Mouse (Mus musculus): ENCODE data around the gene Wasl. TPM values are rescaled to one million over a fixed set of nuclear protein-coding genes. Genes with fewer than 3 reads are reported as not detected.

The Wasl gene
- total RNA-seq, 2 experiments from 2014 or later = 58.2 to 67.7 TPM

DNA sequence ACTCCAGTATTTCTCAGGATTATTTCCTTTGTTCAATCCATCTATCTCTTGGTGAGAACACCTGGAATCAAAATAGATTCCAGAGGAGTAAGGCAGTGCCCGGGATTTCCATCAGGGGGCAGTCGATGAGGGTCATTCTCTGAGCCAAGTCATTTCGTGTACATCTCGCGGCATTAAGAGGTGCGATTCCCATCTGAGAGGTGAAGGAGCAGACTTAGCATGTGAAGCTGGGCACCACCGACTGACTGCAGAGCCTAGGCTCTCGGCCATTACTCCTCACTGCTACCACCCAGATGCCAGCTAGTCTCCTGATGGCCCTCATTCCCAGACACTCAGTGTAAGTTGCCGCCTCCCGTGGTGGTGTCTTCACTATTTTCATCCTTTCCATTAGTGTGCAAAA is 58.3 kb downstream of the Wasl start:
- no peak for DNase-seq (ENCODE audit: low spot score in 2 of 2)

DNA sequence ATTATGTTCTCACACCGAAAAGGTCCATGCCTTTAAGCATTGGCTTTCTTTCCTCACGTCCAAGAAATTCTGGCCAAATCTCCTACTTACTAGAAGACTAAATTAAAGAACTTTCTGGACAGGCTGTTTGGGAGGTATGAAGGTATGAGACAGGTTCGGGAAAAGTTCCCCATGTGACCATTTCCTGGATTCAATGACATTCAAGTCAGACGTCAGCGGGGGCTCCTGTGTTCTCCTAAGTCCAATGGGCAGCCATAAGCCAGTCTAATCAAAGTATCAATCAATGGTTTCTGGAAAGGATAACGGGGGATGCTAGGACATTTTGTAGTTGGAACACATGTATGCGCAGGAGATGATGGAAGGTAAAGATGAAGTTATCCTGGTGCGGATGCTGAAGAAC is 59.2 kb downstream of the Wasl start:
- no peak for DNase-seq (ENCODE audit: low spot score in 2 of 2)

DNA sequence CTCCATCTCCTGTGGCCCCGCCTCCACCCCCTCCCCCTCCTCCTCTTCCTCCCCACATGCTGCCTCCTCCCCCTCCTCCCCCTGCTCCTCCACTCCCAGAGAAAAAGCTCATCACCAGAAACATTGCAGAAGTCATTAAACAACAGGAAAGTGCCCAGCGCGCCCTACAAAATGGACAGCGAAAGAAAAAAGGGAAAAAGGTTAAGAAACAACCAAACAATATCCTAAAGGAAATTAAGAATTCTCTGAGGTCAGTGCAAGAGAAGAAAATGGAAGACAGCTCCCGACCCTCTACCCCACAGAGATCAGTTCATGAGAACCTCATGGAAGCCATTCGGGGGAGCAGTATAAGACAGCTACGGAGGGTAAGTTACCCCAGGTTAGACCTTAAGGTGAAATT is 60.5 kb downstream of the Wasl start:
- DNase-seq (ENCODE audit: low spot score in 2 of 2) = no peak

DNA sequence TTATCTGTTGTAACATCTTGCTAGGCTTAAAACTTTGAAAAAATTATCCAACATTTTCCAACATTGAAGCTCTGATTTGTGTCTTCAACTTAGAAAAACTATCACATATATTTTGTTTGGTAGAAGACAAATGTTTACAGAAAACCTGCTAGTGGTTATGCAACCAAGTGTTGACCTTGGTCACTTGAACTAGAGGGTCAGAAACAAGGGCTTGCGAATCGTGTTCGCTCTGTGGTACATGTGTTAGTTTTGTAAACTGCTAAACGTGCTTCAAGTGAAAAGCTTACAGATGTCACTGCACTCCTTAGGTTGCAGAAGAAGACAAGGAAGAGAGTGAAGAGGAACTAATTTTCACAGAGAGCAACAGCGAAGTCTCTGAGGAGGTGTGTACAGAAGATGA is 61.8 kb downstream of the Wasl start:
- no peak for DNase-seq (ENCODE audit: low spot score in 2 of 2)

DNA sequence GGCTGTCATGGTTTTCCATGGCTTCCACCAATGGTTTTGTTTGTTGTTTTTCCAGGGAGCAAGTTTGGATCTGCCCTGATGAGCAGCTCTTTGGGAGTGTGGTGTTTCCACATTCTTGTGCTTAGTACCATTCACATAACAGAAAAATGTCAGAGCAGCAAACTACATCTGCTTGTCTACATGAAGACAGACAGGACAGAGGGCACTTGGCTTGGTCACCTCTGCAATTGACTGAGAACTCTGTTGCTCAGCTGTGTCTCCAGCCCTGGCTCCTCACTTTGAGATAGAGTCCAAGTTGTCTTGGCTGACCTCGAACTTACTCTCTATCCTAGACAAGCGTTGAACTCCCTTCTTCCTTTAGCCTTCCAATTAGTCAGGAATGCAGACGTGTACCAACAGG is 62.5 kb downstream of the Wasl start:
- no peak for DNase-seq (ENCODE audit: low spot score in 2 of 2)

DNA sequence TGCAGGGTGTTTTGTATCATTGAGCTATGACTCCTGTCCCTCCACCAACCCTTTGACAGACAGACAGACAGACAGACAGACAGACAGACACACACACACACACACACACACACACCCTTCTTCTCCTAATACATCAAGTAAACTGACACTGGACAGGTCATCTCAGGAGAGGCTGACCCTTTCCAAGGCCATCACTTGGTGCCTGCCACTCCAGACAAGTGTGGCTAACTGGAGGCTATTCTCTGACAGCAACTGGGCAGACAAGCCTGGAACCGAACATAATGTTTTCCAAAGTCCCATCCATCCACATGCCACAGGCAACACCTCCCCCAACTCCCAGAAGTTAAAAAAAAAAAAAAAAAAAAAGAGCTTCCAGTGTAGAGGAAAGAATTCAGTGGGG is 63.1 kb downstream of the Wasl start:
- no peak for DNase-seq (ENCODE audit: low spot score in 2 of 2)

DNA sequence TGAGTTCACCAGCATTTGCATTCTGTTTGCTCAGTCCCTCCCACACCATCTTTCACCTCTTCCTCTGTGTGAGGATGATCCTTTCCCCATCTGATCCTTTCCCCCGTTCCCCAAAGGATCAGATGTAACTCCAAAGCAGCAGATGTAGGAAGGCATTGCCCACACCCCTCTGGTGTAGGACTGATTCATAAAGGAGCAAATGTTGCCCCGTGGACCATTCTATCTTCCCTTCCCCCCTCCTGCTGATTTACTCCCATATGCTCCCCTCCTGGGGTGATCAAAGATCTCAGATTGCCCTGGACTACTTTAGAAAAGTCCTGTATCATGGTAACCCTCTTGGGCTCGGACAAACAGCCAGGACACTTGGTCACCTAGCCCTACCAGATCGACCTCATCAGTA is 64.1 kb downstream of the Wasl start:
- no peak for DNase-seq (ENCODE audit: low spot score in 2 of 2)

DNA sequence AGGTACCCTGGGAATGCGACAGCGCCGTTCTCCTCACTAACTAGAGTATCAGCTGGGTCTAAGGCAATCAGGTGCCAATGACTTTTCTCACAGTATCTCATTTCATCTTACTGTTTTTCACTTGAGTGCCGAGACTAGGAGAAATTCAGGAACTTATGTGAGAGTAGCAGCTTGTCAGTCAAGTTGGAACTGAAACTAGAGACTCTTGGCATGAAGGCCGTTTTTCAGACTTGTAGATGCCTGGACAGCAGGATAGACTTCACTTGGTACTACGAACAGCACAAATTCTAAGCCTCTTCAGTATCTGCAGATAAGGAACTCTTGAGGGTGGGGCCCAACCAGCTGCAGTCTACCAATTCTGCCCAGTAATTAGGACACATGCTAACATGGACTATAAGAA is 64.7 kb downstream of the Wasl start:
- DNase-seq (ENCODE audit: low spot score in 2 of 2) = no peak

DNA sequence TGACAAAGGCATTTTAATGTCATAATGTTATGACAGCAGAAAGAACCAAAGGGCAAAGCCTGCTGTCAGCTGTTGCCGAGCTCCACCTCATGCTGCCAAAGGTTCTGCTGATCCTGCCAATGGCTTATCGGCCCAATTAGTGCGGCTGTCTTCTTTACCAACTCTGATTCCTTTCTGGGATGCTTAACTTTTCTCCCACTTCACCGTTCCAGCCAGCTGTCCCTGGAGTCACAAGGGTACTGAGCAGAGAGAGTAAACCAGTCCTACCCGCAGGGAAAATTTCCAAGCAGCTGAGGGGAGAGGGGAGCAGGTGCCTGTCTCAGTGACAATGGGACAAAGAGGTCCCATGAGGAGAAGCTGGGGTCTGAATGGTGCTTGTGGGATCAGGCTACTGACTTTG is 65.2 kb downstream of the Wasl start:
- DNase-seq (ENCODE audit: low spot score in 2 of 2) = no peak

DNA sequence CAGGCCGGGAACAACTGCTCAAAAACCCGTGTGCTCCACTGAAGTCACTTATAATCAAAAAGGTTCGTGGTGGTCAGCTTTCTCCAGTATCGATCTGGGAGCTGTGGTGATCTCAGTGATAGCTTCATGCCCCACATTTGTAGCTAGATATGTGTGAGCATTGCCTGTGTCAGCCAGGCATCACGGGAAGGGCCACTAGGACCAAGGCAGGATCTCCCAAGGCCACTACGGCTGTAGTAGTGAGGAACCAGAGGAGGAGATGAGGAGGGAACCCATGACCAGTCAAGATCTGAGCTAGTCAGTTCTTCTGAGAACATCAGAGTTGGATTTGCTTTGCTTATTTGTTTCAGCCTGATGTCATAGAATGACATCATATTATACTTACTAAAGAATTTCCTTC is 65.6 kb downstream of the Wasl start:
- no peak for DNase-seq (ENCODE audit: low spot score in 2 of 2)

DNA sequence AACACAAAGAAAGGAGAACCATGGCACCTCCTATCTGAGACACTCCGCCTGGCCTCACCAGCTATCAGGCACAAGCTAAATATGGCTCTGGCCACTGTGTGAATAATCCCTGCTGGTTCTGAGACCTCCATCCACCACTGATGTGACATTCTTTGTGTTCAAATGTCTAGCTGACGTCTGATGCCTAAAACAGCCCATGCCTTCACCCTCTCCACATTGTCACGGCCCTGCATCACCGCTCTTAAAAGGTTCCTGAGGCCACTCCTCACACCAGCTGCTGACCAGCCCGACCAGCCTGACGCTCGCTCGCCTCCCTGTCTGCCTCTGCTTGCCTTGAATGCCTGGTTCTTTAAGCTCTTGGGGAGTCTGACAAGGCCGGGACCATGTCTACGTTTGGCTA is 67.3 kb downstream of the Wasl start, which contains the start of gene Lmod2:
Lmod2 (plus strand) TSS at position 263 of the 400 bp plus-strand sequence.
- DNase-seq (ENCODE audit: low spot score in 2 of 2) = no peak

DNA sequence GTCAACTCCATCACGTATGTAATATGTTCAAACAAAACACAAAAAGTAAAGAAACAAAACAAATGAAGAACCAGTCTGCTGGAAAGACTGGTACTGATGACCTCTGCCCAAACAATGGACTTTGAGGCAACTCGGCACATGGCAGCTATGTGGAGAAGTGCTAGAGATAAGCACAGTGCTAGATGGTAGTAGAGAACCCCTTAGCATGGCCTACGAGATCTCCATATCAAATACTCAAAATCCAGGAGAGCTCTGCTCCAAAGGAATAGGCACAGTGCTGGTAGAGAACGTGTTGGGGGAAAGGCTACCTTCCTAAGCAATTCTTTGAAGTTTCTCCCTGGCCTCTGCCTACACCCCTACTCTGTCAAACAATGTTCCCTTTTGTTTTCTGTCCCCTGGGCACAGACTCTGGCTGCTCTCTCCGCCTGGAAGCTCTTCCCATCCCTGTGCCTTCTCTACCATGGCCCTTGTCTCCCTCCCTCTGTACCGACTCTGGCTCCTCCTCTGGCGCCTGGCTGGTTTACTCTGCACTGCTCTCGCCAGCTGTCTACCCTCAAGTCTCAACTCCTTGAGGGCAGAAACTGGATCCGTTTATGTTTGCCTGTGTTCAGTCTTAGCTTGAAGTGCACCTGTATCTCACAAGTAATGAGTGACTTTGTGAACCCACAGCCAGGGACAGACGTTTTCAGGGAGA is 73.1 kb downstream of the Wasl start:
- no peak for DNase-seq (ENCODE audit: low spot score in 2 of 2)

DNA sequence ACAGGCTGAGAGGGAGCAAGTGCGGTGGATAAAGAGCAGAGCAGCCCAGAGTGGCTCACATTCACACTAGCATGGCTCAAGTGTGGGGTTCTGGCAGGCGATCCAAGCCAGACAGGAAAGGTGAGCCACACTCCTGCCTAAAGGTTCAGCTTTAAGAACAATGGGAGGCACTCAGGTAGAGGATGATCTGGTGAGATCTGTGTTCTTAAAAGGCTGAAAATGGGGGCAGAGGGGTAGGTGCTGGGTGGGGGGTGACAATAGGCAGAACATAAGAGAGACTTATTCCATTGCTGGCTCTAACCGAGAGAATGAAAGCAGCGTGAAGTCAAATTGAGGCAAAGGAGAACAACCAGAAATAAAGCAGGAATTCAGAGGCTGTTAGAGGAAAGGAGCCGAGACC is 74.5 kb downstream of the Wasl start:
- no peak for DNase-seq (ENCODE audit: low spot score in 2 of 2)

DNA sequence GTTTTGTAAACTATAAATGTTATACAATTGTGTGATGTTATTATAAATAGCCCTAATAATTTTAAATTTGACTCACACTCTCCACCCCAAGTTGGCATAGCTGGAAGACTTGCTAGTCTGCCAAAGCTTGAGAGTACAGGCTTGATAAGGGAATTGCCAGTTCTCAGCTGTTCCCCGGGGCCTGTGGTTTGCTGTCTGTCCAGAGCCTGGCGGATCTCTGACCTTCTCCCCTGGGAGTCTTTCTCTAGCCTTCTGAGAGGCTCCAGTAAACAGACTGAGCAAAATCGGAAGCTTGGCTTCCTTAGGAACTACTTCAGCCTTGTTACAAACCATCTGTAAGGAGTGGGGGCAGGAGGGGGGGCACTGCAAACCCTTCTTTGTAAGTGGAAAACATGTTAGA is 77.9 kb downstream of the Wasl start:
- DNase-seq (ENCODE audit: low spot score in 2 of 2) = no peak

DNA sequence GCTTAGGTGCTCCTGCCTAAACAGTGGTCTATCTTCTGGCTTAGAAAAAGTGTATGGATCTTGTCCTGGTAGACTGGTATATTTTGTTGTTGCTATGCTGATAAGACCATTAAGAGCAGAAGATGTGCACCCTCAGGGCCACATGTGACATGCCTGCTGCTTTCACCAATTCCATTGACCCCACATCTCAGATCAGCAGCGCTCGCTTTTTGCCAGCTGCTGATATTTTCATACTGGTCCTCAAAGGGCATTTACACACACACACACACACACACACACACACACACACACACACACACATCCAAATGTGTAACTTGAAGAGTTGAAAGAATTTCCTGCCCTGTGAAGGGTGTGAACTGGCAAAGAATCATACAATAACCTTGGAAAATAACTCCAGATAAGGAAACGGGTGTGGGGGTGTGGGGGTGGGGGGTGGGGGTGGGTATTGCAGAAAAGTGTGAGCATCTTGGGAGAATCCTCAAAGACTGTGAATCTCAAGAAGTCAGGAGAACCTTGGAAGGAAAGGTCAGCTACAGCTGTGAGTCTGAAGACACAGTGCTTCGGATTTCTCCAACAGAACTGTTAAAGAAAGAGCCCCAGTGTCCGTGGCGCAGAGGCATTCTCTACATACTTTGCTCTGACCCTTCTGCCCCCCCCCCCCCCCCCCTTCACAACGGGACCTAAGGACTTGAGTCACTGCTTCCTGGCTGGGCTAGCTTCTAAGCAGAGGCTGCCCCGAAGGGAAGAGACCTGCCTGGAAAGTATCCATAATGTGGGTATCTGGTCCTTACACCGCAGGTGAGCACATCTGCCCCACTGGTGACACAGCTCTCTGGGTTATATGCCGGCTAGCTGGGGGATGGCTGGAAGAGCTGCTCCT is 79.1 kb downstream of the Wasl start:
- DNase-seq (ENCODE audit: low spot score in 2 of 2) = no peak

DNA sequence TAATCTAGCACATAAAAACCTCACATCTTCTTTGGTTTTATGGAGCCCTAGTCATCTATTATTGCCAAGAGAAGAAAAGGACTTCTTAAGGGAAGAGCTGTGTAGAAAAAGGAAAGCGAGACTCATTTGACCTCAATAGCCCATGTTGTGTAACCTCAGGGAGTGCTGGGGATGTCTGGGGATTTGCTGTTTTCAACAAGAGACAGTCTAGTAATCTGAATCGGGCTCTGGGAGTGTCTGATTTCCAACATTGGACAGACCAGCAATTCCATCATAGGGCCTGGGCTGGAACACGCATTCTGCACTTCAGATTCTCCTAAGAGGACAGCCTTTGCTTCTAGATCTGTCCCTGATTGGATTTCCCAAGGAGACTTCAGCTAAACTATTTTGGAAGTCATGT is 81.4 kb downstream of the Wasl start:
- no peak for DNase-seq (ENCODE audit: low spot score in 2 of 2)

DNA sequence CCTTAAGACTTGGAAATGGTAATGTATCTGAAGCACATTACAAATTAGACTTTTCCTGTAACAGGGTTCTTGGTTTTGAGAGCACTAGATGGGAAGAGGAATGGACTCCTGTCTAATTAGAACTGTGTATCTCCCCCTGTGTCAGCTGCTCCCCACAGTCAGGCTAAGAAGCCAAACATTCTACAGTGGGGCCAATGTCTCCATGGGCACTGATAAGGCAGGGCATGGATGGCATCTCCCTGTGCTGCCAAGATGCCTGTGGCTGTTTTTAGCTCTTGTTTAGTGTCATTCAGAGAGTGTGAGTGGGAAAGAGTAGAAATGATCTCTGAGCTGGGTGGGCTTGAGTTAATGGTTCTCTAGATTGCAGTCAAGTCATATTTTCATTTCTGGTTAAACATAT is 91.5 kb downstream of the Wasl start:
- no peak for DNase-seq (ENCODE audit: low spot score in 2 of 2)

DNA sequence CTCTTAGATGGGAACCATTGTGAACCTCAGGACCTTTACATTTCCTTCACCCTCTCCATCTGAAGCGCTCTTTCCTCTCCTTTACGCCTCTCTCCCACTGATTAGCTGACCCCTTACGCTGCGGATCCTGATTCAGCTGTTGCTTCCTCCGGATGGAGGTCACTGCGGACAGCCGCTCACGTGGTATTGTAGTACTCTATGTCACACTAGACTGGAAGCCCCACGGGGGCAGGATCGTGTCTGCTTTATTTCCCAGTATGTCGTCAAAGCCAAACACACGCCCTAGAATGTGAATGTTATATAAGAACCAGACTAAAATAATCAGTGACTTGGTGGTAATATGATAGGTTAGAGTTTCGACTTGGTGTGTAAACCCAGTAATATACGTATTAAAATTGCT is 92.4 kb downstream of the Wasl start:
- no peak for DNase-seq (ENCODE audit: low spot score in 2 of 2)

DNA sequence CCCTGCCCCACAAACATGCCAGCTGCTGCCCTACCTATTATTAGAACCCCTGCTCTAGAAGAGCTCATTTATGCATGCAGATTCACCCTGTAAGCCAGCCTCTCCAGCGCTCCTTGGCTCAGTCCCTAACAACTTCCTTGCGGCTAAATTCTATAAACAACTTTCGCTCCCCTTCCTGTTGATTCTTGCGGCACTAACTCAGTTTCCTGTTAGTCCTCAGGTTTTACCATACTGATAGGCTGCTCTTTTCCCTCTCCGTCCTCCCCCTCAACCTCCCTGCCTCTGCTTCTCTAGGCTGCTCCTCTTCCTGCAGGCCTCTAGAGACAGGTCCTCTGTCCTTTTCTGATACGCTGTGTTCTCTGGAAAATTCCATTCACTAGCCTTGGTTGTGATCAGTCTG is 93.7 kb downstream of the Wasl start:
- no peak for DNase-seq (ENCODE audit: low spot score in 2 of 2)

DNA sequence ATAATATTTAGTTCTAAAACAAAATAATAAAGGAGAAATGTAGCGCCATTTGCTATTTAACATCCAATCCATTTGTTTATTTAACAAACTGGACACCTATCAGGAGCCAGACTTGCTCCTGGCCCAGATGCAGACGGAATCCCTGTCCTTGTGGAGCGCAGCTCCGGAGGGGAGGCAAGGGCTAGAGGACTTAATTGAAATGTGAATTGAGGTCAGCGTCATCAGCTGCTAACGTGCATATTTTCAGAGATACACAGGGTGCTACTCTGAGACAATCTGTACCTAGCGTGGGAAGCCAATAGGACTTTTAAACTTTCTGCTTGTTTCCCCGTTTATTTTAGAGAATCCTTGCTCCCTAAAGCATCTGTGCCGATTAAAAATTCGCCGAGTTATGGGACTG is 94.5 kb downstream of the Wasl start:
- DNase-seq (ENCODE audit: low spot score in 2 of 2) = no peak

DNA sequence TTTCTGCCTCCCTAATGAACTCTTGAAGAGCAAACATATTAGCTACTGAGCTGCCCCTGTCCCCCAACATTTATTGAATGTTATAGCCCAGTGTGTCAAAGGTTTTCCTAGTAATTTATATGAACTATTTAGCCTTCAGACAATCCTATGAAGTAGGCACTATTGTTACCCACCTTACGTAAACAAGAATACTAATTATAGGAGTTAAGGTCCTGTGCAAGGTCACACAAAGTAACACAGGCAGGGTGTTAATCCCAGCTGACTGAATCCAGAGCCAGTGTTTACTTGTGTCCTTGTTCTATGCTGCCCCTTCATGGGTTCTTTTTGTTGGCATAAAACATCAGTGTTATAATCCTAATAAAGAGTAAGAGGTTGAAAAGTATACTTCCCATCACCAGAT is 95.1 kb downstream of the Wasl start:
- no peak for DNase-seq (ENCODE audit: low spot score in 2 of 2)

DNA sequence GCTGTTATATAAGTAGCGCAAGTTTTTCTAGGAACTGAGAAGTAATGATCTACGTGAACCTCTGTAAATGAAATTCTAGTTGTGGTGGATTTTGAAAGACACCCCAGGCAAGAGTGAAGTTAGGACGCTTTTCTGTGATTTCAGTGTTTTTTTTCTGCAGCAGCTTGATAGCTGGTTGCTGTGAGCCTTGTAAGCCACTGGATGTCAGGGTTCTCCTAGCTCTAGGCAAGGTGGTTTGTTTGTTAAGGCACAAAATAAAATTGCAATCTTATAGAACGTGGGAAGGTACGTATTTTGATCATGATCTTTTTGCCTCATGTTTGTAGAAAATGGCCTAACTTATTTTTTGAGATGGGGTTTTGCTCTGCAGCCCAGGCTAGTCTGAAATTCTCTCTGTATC is 95.8 kb downstream of the Wasl start:
- no peak for DNase-seq (ENCODE audit: low spot score in 2 of 2)

DNA sequence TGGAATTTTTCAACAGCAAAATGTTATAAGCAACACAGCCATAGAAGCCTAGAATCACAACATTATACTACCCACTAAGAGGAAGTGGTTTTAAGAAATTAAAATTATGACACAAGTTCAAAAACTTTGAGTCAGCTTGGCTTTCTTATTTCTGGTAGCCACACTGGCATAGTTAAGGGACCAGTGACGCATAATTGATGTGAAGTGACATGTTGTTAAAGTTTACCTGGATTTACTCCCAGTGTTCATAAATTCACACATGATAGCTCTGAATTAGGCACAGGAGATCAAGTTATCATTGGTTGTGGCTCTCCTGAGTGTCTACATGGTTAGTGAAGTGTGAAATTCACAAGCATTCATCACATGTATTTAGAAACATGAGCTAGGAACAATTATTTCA is 99.9 kb downstream of the Wasl start:
- DNase-seq (ENCODE audit: low spot score in 2 of 2) = no peak
